Mouse (Mus musculus): Measurements from ENCODE around the gene Brd4.

Brd4 gene

DNA sequence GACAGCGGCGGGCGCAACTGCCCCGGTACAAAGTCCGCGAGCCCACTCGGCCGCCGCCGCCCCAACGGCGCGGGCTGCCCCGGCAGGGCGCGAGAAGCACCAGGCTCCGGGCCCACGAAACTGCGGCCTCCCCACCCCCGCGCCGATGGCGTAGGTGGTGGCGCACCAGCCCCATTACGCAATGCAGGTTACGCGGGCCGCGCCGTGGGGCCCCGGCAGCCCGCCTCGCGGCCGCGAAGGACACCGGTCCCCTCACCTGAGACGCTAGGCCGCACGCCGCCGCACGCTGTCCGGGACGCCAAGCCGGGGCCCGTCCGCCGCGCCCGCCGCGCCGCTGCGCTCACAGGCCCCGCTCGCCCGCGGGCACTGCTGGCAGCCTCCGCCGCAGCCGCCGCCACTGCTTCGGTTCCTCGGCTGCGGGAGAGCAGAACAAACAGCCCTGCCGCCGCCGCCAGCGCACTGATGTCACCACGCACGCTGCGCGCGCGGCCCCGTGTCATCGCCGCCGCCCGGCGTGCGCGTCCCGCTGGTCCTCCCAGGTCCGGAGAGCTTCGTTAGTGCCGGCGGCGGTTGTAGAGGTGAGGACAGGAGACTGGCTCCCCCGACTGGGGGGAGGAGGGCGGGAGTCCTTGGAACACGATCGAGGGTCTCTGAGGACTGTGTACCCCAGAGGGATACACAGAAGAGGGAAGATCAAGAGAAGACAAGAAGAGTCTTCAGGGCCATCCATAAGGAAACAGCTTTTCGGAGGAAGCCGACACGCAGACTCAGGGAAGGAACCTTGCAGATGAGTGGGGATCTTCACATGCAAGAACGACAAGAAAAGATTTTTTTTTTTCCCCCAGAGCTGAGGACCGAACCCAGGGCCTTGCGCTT, at the start of gene Brd4:
Brd4 (minus strand) TSS at position 461 of the 876 bp plus-strand sequence.
- in situ Hi-C loops (cut with MboI): no loop called here

DNA sequence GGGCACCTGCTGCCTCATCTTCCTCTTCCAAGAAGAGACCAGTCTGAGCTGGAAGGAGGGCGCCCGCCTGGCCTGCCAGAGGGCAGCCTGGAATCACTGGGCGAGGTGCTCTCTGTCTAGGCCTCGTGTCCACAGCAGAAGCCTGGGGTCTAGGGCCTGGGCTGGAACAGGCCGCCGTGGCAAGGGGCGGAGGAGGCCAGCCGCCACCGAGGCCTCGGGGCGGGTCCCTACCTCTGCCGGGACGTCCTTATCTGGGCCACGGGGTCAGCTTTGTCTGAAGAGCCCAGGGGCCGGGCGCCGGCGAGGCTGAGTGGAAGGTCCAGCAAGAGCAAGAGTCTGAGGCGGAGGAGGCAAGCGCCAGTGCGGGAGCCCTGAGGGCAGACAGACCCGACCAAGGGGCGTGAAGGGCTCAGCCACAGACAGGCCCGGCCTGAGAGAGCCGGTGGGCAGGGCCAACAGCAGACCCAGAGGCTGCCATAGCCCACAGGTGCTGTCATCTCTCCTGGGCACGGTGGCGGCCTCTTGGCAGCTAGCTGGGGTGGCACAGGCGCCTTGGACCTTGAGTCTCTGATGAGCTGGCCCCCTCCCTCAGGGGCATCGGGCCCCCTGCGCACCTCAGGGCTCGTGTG, 49.3 kb upstream of the Brd4 start:
- in situ Hi-C loops (cut with MboI): no loop called here

DNA sequence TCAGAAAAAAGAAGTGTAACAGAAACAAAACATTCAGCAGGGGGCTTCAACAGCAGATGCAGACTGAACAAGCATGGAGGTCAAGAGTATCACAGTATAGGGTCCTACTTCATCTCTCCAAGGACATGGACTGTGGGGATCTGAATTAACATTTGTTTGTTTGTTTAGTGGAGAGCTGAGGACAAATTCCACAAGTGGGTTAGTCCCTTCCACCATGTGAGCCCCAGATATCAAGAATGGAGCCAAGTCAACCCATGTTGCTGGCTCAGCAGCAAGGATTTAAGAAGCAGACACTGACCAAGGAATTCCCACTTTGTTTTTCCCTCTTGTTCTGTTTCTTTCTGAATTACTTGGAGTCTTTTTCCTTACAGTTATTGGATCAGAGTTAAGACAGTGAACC, 43.0 kb upstream of the Brd4 start:
- in situ Hi-C loops (cut with MboI): no loop called here

DNA sequence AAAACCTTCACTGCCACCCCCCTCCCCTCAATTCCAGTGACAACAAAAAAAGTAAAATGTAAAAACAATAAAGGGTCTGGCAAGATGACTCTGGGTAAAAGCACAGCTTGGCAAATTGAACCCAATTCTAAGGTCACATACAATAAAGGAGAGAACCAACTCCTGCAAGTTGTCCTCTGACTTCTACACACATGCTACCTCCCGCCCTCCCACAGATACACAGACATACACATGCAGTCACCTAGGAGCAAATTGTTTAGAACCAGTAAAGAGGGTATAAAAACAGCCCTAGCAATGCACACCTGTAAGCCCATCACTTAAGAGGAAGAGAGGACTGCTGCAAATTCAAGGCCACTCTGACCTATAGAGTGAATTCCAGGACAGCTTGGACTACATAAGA, 38.3 kb upstream of the Brd4 start:
- in situ Hi-C loops (cut with MboI): no loop called here

DNA sequence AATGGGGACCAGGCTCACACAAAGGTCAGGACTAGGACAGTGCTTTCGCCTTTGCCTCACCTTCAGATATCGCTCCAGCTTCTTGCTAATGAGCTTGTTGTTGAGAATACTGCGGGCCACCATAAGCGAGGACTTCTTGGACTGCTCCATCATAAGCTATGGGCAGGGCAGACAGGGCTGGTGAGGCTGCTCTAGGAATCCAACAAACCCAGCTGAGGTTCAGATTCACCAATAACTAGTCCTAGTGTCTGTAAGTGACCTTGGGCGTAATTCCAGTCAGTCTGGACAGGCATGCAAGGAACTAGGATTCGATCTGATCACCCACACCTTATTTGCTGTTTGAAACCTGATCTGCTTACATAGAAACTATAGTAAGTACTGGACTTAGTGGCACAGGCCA, 37.3 kb upstream of the Brd4 start:
- in situ Hi-C loops (cut with MboI): no loop called here

DNA sequence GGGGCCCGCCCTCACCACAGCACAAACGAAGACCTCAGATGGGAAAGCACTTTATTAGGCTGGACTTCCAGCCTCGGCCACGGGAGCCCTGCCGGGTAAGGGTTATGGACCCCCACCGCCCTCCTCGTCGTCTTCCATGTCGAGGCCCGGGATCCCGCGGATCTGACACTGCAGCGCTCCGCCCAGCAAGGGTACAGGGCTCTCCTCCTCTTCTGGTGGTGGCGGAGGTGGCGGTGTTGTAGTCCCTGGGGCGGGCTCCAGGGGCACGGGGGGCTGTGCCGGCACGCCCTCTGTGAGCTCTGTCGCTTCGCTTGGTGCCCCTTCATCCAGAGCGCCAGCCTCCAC, 36.8 kb upstream of the Brd4 start:
- in situ Hi-C loops (cut with MboI): no loop called here

DNA sequence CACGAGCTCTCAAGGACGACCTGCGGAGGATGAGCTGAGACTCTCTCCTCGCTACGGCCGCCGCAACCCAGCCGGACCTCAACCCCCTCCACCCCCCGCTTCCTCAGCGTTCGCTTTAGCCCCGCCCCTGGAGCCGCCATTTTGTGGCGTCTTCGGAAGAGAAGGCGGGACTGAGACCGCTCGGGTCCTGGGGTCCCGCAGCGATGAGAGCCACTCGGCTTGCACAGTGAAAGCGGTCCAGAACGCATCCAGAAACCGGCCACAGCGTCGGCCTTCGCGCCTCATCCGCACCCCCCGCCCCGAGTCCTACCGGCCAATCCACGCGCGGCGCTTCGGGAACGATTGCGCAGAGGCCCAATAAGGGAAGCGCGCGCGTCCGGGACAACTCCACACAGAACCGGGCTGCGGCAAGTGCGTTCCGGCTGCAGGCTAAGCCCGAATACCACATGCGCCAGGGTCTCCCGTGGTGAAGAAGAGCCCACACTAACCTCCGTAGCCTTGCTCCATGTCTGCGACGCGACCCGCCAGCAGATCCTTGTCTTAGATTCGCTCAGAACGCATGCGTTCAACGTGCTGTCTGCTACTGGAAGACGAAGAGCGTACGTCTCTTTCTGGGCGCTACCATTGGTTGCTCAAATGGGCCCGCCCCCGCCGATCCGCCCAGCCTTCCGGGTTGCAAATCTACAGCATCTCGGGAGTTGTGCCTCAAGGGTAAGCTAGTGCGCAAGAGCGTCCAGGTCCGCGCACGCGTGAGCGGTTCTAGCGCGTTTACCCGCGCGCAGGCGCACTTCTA, 36.3 kb upstream of the Brd4 start, which contains the start of gene Akap8:
Akap8 (minus strand) TSS at position 642 of the 793 bp plus-strand sequence.
- in situ Hi-C loops (cut with MboI): no loop called here

DNA sequence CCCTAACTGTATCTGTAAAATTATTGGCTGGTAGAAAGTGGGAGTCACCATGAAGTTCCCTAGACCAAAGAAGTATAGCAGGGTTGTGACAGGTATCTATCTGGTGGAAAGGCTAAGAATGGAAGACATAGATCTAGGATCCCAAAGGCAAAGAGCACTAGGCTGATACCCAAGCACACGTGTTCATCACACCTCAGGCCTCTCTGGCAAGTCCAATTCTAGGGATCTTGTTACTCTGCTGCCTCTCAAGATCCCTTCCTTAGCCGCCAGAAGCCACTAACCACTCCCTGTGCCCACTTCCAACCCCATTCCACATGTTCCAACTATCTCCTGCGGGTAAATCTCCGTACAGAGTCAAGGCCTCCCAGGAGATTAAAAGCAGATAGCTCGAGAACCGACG, 35.4 kb upstream of the Brd4 start:
- in situ Hi-C loops (cut with MboI): no loop called here

DNA sequence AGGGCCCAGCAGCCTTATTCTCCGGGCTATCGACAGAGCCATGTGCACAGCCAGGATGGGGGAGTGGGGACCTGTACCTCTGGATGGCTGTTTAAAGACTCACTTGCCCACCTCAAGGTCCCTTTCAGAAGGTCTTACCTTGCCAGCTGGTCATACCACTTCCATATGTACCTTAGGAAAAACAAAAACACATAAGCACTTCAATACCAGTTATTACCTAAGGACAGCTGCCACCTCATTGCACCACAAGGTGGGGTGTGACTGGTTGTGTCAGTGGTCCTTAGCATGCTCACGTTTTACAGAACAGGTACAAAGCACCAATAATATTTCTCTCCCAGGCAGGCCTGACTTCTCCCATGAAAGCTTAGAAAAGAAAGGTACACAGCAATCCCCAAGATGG, 33.2 kb upstream of the Brd4 start:
- in situ Hi-C loops (cut with MboI): no loop called here

DNA sequence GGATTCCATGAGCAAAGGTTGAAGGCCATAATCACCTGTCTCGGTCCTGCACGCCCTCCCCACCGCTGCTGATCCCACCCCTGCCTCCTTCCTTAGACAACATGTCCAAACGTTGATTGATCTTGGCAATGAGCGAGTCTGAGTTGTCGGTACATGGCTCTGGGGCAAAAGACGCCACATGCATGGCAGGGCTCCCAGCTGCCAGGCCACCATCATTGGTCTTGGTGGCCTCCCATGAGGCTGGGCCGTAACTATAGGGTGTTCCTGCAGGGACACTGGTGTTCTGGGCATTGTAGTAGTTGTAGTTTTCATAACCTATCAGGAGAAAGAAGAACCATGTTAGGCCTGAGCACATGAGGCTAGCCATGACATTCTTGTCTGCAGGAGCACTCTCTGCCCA, 32.5 kb upstream of the Brd4 start:
- in situ Hi-C loops (cut with MboI): no loop called here

DNA sequence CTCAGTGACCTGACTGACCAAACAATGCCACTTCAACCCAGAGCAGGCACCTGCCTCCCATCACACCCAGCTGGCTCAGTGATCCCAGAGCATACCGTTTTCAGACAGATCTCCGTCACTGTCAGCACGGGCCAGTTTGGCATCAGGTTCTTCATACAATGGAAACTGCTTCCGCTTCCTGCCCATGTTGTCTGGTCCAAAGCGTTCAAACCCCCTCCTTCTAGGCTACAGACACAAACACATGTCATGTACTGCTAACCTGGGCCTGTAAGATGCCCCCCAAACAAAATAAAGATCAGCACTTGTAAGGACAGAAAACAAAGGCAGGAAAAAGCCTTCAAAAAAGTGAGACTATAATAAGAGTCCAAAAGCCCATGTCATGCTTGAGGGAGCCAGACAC, 31.0 kb upstream of the Brd4 start:
- in situ Hi-C loops (cut with MboI): no loop called here

DNA sequence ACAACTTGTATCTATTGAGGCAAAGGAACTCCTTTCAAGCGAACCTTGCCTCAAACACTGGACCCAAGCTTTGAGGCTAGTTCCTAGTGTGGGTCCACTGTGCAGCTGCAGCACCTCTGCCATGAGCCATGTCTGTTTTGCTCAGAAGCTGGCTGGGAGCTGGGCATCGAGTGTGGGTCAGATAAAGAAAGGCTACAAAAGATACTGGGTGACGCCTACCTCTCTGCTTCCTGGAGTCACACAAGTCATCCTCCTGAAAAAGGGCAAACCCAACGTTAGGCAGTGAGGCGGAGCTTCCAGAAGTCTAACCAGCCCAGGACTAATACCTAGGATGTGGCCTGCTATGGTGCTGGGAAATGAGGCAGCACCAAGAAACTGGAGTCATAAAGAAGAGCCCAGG, 29.4 kb upstream of the Brd4 start:
- in situ Hi-C loops (cut with MboI): no loop called here

DNA sequence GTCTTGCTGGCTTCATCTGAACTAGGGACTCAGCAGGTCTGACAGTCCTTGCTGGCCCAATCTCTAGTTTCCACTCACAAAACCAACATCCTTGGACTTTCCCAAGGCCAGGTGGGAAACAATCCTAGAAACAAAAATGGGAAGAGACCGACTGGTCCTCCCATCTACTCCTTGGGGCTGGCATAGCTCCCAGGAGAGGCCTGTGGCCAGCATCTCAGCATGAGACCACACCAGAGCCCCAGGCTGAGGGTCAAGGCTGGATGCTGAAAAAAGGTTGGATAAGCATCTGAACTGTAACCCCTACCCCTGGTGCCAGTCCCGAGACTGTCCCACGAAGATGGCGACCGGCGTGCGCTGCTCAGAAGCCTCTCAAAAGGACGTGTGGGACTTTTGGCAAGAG, 28.3 kb upstream of the Brd4 start:
- in situ Hi-C loops (cut with MboI): no loop called here

DNA sequence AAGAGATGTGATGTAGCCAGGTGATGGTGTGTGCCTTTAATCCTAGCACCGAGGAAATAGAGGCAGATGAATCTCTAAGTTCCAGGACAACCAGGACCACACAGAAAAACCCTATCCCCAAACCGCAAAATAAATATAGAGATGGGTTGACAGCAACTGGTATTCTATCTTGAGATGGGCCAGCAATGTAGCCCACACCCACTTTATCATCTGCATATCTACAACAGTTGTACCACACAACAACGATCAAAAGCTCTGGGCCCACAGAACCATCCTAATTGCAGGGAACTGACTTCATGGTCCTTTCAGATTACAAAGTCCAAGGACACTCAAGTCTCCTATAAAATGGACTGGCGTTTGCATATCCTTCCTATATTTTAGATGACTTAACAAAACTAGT, 23.4 kb upstream of the Brd4 start:
- in situ Hi-C loops (cut with MboI): no loop called here

DNA sequence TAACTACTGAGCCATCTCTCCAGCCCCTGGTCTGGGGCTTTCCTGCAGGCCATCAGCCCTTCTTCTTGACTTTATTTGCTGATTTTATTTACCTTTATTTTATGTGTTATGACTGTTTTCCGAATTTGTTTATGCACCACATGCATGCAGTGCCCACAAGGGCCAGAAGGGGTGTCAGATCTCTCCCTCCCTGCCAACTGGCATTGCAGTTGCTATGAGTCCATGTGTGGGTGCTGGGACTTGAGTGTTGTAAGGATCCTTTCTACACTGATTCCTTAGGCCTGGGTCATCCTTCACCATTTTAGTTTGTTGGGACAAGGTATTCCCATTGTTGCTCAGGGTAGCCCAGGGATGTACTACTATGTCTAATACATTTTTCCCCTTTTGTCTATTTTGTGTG, 13.6 kb upstream of the Brd4 start:
- in situ Hi-C loops (cut with MboI): no loop called here

DNA sequence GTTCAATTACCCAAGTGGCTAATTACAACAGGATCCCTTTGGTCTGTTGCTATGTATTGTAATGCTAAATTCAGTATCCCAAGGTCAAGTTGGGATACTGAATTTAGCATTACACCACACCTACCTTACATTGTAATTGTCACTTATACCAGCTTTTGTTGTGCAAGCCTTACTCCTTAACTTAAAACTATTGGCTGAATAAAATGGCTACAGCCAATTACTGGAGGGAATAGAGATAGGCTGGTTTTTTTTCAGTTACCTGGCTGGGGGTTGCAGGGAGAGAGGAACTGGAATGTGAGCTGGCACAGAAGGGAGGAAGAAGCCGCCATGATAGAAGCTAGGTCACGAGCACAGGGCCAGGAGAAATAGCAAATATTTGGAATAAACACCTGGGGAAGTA, 11.4 kb upstream of the Brd4 start:
- in situ Hi-C loops (cut with MboI): no loop called here

DNA sequence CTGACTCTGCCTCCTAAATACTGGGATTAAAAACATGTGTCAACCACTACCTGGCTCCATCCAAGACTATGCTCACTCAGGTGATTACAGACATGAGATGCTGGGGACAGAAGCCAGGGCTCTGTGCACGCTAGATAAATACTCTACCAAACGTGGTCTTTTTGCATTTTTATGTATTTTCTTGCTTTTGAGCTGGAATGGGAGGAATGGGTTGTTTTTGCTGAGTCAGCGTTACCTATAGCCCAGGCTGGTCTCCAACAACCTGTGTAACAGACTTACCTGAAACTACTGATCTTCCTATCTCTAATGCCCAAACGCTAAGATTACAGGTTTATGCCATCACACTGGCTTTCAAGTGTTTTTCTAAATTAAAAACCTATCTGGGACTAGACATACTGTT, 10.6 kb upstream of the Brd4 start:
- in situ Hi-C loops (cut with MboI): no loop called here

DNA sequence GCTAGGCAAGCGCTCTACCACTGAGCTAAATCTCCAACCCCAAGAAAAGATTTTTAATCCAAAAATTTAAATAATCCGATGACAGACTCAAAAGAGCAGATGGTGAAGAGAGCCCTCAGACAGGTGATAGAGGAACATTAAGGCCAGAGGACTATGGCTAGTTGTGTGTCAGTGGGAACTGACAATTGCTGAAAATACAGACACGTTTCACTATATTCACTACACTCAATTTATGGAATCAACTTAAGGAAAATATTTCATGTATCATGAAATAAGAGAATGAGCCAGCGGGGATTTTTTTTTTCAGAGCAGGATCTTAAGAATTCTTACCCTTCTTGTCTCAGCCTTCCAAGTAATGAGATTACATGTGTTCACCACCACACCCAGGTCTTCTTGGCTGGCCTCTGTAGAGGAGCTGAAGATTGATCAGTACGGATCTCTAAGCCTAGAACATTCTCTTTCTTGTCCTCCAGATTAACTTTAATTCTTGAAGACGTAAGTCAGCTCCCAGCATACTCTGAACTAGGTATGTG, 682 bp upstream of the Brd4 start:
- in situ Hi-C loops (cut with MboI): no loop called here

DNA sequence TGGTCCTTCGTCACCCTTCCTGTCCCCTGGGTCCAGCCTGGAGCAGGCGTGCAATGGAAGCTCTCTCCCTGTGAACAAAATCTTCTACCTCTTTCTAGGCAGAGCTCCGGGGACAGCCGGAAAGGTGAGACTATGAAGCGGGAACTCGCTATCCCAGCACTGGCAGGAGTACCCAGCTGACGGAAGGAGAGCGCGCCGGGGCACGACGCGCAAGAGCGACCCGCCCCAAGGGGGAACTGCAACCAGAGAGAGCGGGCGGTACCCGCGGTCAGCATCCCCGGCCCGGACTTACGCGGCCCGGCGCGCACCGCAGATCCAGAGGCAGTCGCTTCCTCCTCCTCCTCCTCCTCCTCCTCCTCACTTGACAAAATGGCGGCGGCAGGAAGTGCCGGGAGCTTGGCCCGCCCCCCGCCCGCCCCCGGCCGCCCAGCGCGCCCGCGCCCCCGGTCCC, 726 bp downstream of the Brd4 start:
- in situ Hi-C loops (cut with MboI): no loop called here

DNA sequence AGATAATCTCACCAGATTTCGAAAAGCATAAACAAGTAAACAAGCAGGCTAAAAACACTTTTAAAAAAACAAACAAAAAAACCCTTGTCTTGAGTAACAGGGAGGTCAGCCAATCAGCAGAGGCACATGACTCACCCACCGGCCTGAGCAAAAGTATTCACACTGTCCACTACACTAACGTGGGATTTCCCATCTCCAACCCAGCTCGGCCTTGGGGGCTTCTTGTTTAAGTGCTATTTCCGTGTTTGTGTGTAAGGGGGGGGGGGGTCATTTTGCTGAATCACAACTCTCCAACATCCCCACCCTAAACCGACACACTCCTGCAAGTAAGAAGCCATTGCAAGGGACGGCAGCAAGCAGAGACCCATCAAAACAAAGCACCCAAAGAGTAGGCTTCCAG, 1.2 kb downstream of the Brd4 start:
- in situ Hi-C loops (cut with MboI): no loop called here

DNA sequence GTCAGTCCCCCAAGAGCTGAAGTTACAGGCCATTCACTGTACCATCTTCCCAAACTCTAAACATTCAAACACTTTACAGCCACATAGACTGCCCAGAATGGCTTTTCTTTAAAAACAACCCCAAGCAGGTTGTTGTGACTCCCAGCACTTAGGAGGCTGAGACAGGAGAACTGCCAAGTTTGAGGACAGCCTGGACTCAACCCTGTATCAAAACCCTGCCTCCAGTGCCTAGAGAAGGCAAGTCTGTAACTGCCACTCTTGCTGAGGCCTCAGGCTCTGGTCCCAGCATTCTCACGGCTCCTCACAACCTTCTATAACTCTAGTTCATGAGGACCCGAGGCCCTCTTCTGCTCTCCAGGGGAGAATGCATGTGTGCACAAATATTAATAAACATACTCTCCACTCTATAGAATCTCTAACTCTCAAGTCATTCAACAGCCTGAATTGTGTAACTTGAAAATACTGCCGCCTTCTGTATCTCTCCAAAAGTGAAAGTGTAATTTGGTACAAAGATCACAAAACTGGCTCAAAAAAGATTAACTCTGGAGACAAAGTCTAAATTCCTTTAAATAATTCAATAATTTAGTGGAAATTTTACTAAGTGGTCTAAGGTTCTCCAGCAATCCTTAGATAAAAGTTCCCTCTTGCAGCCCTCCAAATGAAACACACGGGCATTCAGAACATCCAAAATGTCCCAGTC, 2.8 kb downstream of the Brd4 start:
- in situ Hi-C loops (cut with MboI): no loop called here

DNA sequence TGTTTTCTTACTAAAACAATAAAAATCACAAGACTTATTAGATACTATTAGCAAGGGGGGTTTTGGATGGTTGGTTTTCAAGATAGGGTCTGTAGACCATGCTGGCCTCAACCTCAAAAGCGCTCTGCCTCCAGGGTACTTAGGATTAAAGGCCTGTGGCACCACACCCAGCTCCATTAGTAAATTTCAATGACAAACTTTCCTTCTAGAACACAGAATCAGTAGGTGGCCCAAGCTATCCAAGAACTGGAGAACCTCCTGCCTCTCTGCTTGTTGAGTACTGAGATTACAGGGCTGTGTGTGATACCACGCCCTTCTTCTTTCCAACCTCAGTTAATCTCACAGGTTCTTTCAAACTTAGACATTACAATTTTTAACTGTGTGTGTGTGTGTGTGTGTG, 3.4 kb downstream of the Brd4 start:
- in situ Hi-C loops (cut with MboI): no loop called here
